Mouse (Mus musculus): ENCODE data around the gene Syce2. TPM values are rescaled to one million over a fixed set of nuclear protein-coding genes. Genes with fewer than 3 reads are reported as not detected.

The Syce2 gene
- polyA plus RNA-seq, 1 experiment from 2014 or later, result 71.5 TPM

- H3K27me3 ChIP-seq (replicated peaks; ENCODE audit: control insufficient read depth, insufficient read depth, low read length), result peaks cover 13% of the 10 kb centered on the region
- 87% methylated on average over 6 of the region's 6 CpGs for WGBS
Measured at GRCm38 (mm10) chr8:84910551-84910950, 38.6 kb downstream of the Syce2 start.

DNA sequence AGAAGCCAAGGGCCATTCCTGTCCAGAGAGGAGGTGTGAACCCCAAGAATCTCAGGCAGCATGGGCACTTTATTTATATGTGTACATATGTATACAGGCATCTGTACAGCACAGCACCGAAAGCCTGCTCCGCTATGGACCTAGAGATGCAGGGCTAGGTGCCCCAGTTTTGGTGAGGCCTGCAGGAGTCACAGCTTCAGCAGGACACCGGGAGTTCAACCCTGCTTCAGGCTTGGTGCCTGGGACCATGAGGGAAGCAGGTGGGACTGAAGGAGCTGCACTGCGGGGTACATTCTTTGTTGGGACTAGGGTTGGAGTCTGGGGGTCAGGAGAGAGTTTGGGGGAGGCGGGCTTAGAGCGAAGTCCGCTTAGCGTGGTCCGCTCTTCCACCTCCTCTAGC lies 39.9 kb downstream of the Syce2 start:
- H3K4me2 ChIP-seq (ENCODE audit: low read length), result no peak overlapping the region
- ATAC-seq (no peak), DNase-seq (ENCODE audit: low spot score) (no peak)
- 0 out of 2 replicates have a peak, but pooled peaks cover 4% of the 10 kb centered on the region for H3K9me3 ChIP-seq (replicated peaks; ENCODE audit: control insufficient read depth, low read length)
- no peak overlapping the region for H3K9ac ChIP-seq (ENCODE audit: low read length)
- H3K4me3 ChIP-seq (ENCODE audit: low read depth, low read length), result no peak overlapping the region
- H3K4me1 ChIP-seq (ENCODE audit: control insufficient read depth, insufficient read depth, low read length), result peaks cover 15% of the 10 kb centered on the region
- peaks cover 61% of the 10 kb centered on the region for H3K36me3 ChIP-seq (ENCODE audit: control insufficient read depth, insufficient read depth, low read length)
- 87% methylated on average over 9 of the region's 9 CpGs for WGBS
- peaks cover 13% of the 10 kb centered on the region for H3K27me3 ChIP-seq (replicated peaks; ENCODE audit: control insufficient read depth, insufficient read depth, low read length)
- no peak overlapping the region for H3K27ac ChIP-seq (ENCODE audit: low read depth, low read length)

More at GRCm38 (mm10) chr8:84910551-84910950, 38.6 kb downstream of the Syce2 start:
- Histone ChIP-seq H3K9ac (ENCODE audit: low read length) (no peak overlapping the region), H3K27ac (ENCODE audit: low read depth, low read length) (no peak overlapping the region), H3K36me3 (ENCODE audit: control insufficient read depth, insufficient read depth, low read length) (peaks cover 48% of the 10 kb centered on the region), H3K9me3 (replicated peaks; ENCODE audit: control insufficient read depth, low read length) (0 out of 2 replicates have a peak, but pooled peaks cover 4% of the 10 kb centered on the region), H3K4me2 (ENCODE audit: low read length) (no peak overlapping the region), H3K4me1 (ENCODE audit: control insufficient read depth, insufficient read depth, low read length) (peaks cover 15% of the 10 kb centered on the region), H3K4me3 (ENCODE audit: low read depth, low read length) (no peak overlapping the region)
- ATAC-seq (no peak), DNase-seq (ENCODE audit: low spot score) (no peak)

GRCm38 (mm10) chr8:84912391-84912790 lies 40.5 kb downstream of the Syce2 start:
- Histone ChIP-seq H3K27me3 (replicated peaks; ENCODE audit: control insufficient read depth, insufficient read depth, low read length) (peaks cover 13% of the 10 kb centered on the region), H3K9me3 (replicated peaks; ENCODE audit: control insufficient read depth, low read length) (0 out of 2 replicates have a peak, but pooled peaks cover 4% of the 10 kb centered on the region), H3K9ac (ENCODE audit: low read length) (no peak overlapping the region), H3K4me1 (ENCODE audit: control insufficient read depth, insufficient read depth, low read length) (peaks cover 15% of the 10 kb centered on the region), H3K36me3 (ENCODE audit: control insufficient read depth, insufficient read depth, low read length) (peaks cover 67% of the 10 kb centered on the region), H3K4me2 (ENCODE audit: low read length) (peak overlapping the region; percentile 56), H3K27ac (ENCODE audit: low read depth, low read length) (no peak overlapping the region), H3K4me3 (ENCODE audit: low read depth, low read length) (no peak overlapping the region)
- DNase-seq (ENCODE audit: low spot score) (no peak), ATAC-seq (no peak)
- 29% methylated on average over 27 of the region's 27 CpGs for WGBS

GRCm38 (mm10) chr8:84912895-84913501 lies 41.1 kb downstream of the Syce2 start:
- ATAC-seq (peak; percentile 19; the same call in 1 of the 2 replicates), DNase-seq (ENCODE audit: low spot score) (peak; percentile 67)
- WGBS, result 2% methylated on average over 54 of the region's 55 CpGs
- Histone ChIP-seq H3K9me3 (replicated peaks; ENCODE audit: control insufficient read depth, low read length) (0 out of 2 replicates have a peak, but pooled peaks cover 4% of the 10 kb centered on the region), H3K27me3 (replicated peaks; ENCODE audit: control insufficient read depth, insufficient read depth, low read length) (peaks cover 13% of the 10 kb centered on the region), H3K36me3 (ENCODE audit: control insufficient read depth, insufficient read depth, low read length) (peaks cover 73% of the 10 kb centered on the region), H3K4me2 (ENCODE audit: low read length) (peak overlapping the region; percentile 56), H3K9ac (ENCODE audit: low read length) (peak overlapping the region; percentile 40; the same call in 1 of the 2 replicates), H3K4me3 (ENCODE audit: low read depth, low read length) (peak overlapping the region; percentile 26), H3K27ac (ENCODE audit: low read depth, low read length) (no peak overlapping the region), H3K4me1 (ENCODE audit: control insufficient read depth, insufficient read depth, low read length) (peaks cover 15% of the 10 kb centered on the region)

DNA sequence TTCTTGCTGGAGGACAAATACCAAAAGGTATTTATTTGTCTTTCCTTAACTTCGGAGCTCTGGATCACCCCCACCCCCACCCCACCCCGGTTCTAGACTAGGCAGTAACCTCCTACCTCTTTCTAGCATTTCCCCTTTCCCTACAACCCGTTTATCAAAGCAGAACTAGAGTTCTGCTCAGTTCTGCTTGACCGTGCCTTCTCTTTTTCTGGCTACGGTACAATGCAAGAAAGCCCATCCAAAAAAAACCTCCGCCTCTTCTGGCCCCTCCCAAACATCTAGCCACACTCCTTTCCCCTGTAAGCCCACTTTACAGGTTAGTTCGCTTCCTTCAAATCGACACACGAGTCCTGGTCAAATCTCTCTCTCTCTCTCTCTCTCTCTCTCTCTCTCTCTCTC lies 41.6 kb downstream of the Syce2 start:
- Histone ChIP-seq H3K9me3 (replicated peaks; ENCODE audit: control insufficient read depth, low read length) (0 out of 2 replicates have a peak, but pooled peaks cover 4% of the 10 kb centered on the region), H3K4me2 (ENCODE audit: low read length) (peak overlapping the region; percentile 56), H3K4me1 (ENCODE audit: control insufficient read depth, insufficient read depth, low read length) (peaks cover 15% of the 10 kb centered on the region), H3K9ac (ENCODE audit: low read length) (peak overlapping the region; percentile 40; the same call in 1 of the 2 replicates), H3K27me3 (replicated peaks; ENCODE audit: control insufficient read depth, insufficient read depth, low read length) (peaks cover 13% of the 10 kb centered on the region), H3K27ac (ENCODE audit: low read depth, low read length) (no peak overlapping the region), H3K36me3 (ENCODE audit: control insufficient read depth, insufficient read depth, low read length) (peaks cover 78% of the 10 kb centered on the region), H3K4me3 (ENCODE audit: low read depth, low read length) (peak overlapping the region; percentile 26)
- WGBS, result 8% methylated on average over 9 of the region's 9 CpGs
- ATAC-seq, result no peak
- no peak for DNase-seq (ENCODE audit: low spot score)

DNA sequence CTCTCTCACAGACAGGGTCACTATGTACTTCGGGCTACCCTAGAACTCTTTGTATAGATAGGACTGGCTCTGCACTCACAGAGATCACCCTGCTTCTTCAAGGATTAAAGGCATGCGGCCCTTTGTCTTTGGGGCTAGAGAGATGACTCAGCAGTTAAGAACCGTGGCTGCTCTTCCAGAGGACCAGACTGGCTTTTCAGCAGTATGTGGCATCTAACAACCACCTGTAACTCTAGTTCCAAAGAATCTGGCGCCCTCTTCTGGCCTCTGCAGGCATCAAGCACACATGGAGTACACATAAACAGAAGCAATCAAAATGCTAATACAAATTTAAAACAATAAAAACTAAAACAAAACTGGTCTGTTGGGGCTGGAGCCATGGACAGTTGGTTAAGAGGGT lies 42.0 kb downstream of the Syce2 start:
- WGBS, result 25% methylated on average over 4 of the region's 4 CpGs

GRCm38 (mm10) chr8:84915269-84915668 lies 43.4 kb downstream of the Syce2 start:
- WGBS, result 90% methylated on average over 8 of the region's 8 CpGs
- H3K4me2 ChIP-seq (ENCODE audit: low read length), result no peak overlapping the region
- peaks cover 13% of the 10 kb centered on the region for H3K27me3 ChIP-seq (replicated peaks; ENCODE audit: control insufficient read depth, insufficient read depth, low read length)
- 0 out of 2 replicates have a peak, but pooled peaks cover 4% of the 10 kb centered on the region for H3K9me3 ChIP-seq (replicated peaks; ENCODE audit: control insufficient read depth, low read length)
- H3K27ac ChIP-seq (ENCODE audit: low read depth, low read length), result no peak overlapping the region
- no peak overlapping the region for H3K4me3 ChIP-seq (ENCODE audit: low read depth, low read length)
- H3K4me1 ChIP-seq (ENCODE audit: control insufficient read depth, insufficient read depth, low read length), result peaks cover 8% of the 10 kb centered on the region
- no peak overlapping the region for H3K9ac ChIP-seq (ENCODE audit: low read length)
- ATAC-seq (no peak), DNase-seq (ENCODE audit: low spot score) (no peak)
- peaks cover 92% of the 10 kb centered on the region for H3K36me3 ChIP-seq (ENCODE audit: control insufficient read depth, insufficient read depth, low read length)

More for the DNA sequence above, 42.0 kb downstream of the Syce2 start:
- H3K9me3 ChIP-seq (replicated peaks; ENCODE audit: control insufficient read depth, low read length), result 0 out of 2 replicates have a peak, but pooled peaks cover 4% of the 10 kb centered on the region
- no peak overlapping the region for H3K9ac ChIP-seq (ENCODE audit: low read length)
- H3K27ac ChIP-seq (ENCODE audit: low read depth, low read length), result no peak overlapping the region
- H3K27me3 ChIP-seq (replicated peaks; ENCODE audit: control insufficient read depth, insufficient read depth, low read length), result peaks cover 13% of the 10 kb centered on the region
- H3K4me1 ChIP-seq (ENCODE audit: control insufficient read depth, insufficient read depth, low read length), result peaks cover 12% of the 10 kb centered on the region
- H3K36me3 ChIP-seq (ENCODE audit: control insufficient read depth, insufficient read depth, low read length), result peaks cover 82% of the 10 kb centered on the region
- no peak overlapping the region for H3K4me2 ChIP-seq (ENCODE audit: low read length)
- no peak for ATAC-seq
- H3K4me3 ChIP-seq (ENCODE audit: low read depth, low read length), result no peak overlapping the region
- peak; percentile 54 for DNase-seq (ENCODE audit: low spot score)

- no peak overlapping the region for H3K27ac ChIP-seq (ENCODE audit: low read depth, low read length)
- peaks cover 13% of the 10 kb centered on the region for H3K27me3 ChIP-seq (replicated peaks; ENCODE audit: control insufficient read depth, insufficient read depth, low read length)
- WGBS, result 37% methylated on average over 20 of the region's 20 CpGs
- no peak overlapping the region for H3K4me3 ChIP-seq (ENCODE audit: low read depth, low read length)
- 0 out of 2 replicates have a peak, but pooled peaks cover 4% of the 10 kb centered on the region for H3K9me3 ChIP-seq (replicated peaks; ENCODE audit: control insufficient read depth, low read length)
- DNase-seq (ENCODE audit: low spot score) (no peak), ATAC-seq (no peak)
- H3K4me1 ChIP-seq (ENCODE audit: control insufficient read depth, insufficient read depth, low read length), result peaks cover 7% of the 10 kb centered on the region
- no peak overlapping the region for H3K4me2 ChIP-seq (ENCODE audit: low read length)
- peaks cover 90% of the 10 kb centered on the region for H3K36me3 ChIP-seq (ENCODE audit: control insufficient read depth, insufficient read depth, low read length)
- no peak overlapping the region for H3K9ac ChIP-seq (ENCODE audit: low read length)
Measured at GRCm38 (mm10) chr8:84917781-84918180, 45.9 kb downstream of the Syce2 start.

DNA sequence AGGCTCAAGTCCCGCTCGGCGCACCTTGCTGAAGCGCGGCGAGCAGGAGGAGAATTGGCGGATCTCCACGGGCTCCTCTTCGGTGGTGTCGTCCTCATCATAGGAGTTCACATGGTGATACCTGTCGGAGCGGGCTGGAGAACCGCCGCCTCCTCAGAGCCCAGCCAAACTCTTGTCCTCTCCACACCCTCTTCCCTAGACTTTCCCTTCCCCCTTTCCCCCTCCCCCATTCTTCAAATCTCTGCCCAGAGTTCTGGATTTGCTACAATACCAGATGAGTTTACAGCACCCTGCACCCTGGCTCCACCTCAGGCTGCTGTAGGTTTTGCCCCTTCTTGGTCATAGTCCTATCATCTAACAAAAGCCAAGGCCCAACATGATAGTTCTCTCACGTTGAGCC lies 46.7 kb downstream of the Syce2 start:
- H3K9me3 ChIP-seq (replicated peaks; ENCODE audit: control insufficient read depth, low read length), result 0 out of 2 replicates have a peak, but pooled peaks cover 4% of the 10 kb centered on the region
- no peak overlapping the region for H3K27ac ChIP-seq (ENCODE audit: low read depth, low read length)
- ATAC-seq, result no peak
- DNase-seq (ENCODE audit: low spot score), result no peak
- H3K4me1 ChIP-seq (ENCODE audit: control insufficient read depth, insufficient read depth, low read length), result no peaks in the 10 kb centered on the region; the same call in 1 of the 2 replicates
- peaks cover 90% of the 10 kb centered on the region for H3K36me3 ChIP-seq (ENCODE audit: control insufficient read depth, insufficient read depth, low read length)
- WGBS, result 96% methylated on average over 15 of the region's 15 CpGs
- H3K4me2 ChIP-seq (ENCODE audit: low read length), result no peak overlapping the region
- no peak overlapping the region for H3K9ac ChIP-seq (ENCODE audit: low read length)
- peaks cover 6% of the 10 kb centered on the region for H3K27me3 ChIP-seq (replicated peaks; ENCODE audit: control insufficient read depth, insufficient read depth, low read length)
- H3K4me3 ChIP-seq (ENCODE audit: low read depth, low read length), result no peak overlapping the region

Measured in forebrain, embryonic 14.5 days (tissue).